Mouse (Mus musculus) ES-E14 (cell line): ENCODE measurements around the gene Frmd5.

Experiments used
- MAFK ChIP-seq: IDR thresholded peaks from 2 replicates; pipeline ENCODE4 v1.6.1; 2014; ENCODE audit warnings: mild to moderate bottlenecking, low read depth, low read length, inconsistent platforms; ENCODE audit not compliant: insufficient read depth
- ZC3H11A ChIP-seq: IDR thresholded peaks from 2 replicates; pipeline ENCODE4 v1.6.1; 2012; ENCODE audit warnings: low read depth, mild to moderate bottlenecking, inconsistent platforms, low read length, borderline replicate concordance

DNA sequence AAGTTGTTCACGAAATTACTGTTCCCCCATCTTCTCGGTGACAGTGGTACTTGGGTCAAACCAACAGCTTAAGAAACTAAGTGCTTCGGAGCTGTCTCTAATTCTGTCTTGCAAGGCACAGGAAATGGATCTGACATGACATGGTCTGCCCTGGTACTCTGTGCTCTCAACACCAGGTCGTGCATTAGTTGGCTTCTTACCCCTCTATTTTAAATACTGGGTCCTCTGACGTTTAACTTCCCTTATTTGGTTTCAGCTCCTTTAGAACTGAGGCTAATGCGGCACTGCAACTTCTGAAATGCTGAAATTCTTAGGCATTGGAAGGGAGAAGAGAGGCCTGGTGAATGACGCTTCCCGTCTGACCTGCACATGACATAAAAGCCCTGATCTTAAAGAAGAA, 48.6 kb downstream of the Frmd5 start:
- TF ChIP-seq ZC3H11A (no peak), MAFK (no peak)
